In genomic region chr9:96491810-96492209, GRCm38 (mm10) we compare ENCODE assay signal across 10 mouse cellular contexts. TPM values are rescaled to one million over a fixed set of nuclear protein-coding genes. Genes with fewer than 3 reads are reported as not detected.
A peak's percentile ranks its signal among the peaks of the same experiment; 100 is the strongest.
DNase-seq lines count a peak whose midpoint lies in the region; ATAC-seq and TF ChIP-seq lines count a peak whose summit lies in the region.
"Had no signal": no experiment of that assay in that cellular context is flagged by ENCODE, and none has a peak within 500 bp of the region (broad histone marks: within the 10 kb centered on the region; RNA-seq: fewer than 3 reads in every experiment).

No protein-coding gene starts in this region.

- no peaks in the 10 kb centered on the region for H3K4me1 ChIP-seq in cerebellum, adult 2 months (ENCODE audit: control insufficient read depth, insufficient read depth, low read length)
- no peaks in the 10 kb centered on the region for H3K4me1 ChIP-seq in midbrain, embryonic 12.5 days
- H3K4me1 ChIP-seq in midbrain, embryonic 13.5 days (replicated peaks): no peaks in the 10 kb centered on the region

- no peak for ATAC-seq in midbrain, embryonic 12.5 days (ENCODE audit: low FRiP score, low read depth)
- no peak for ATAC-seq in midbrain, embryonic 13.5 days
- ATAC-seq in megakaryocyte, adult 5-6 weeks (ENCODE audit: poor library complexity, severe bottlenecking): peak; percentile 86

- TF ChIP-seq POLR2A in cerebellum, adult 2 months (IDR thresholded peaks at IDR 0.05; ENCODE audit: borderline replicate concordance, insufficient read depth, low read length): no peak

- peak overlapping the region; percentile 43 for H3K4me3 ChIP-seq in cerebellum, adult 2 months (replicated peaks; ENCODE audit: insufficient read depth, low read depth, low read length)
- H3K4me3 ChIP-seq in midbrain, embryonic 12.5 days: no peak overlapping the region
- H3K4me3 ChIP-seq in midbrain, embryonic 13.5 days (replicated peaks): no peak overlapping the region

- peak; percentile 66 for TF ChIP-seq CTCF in cerebellum, adult 2 months (IDR thresholded peaks at IDR 0.05; ENCODE audit: borderline replicate concordance, insufficient read depth, low read depth, low read length)

- peak; percentile 11 to 36 for DNase-seq in cerebellum, adult 2 months
- DNase-seq in cerebellum, adult 11 months: no peak
- DNase-seq in c-Kit-positive CD71-positive TER-119-positive erythroid progenitor cells, embryonic 14.5 days (ENCODE audit: low spot score): peak; percentile 49
- DNase-seq in heart, postnatal 36 days: peak; percentile 39 to 70
- DNase-seq in thymus, postnatal 0 days (ENCODE audit: low spot score): peak; percentile 62

- no peak overlapping the region for H3K27ac ChIP-seq in cerebellum, adult 2 months (ENCODE audit: insufficient read depth, low read length)
- no peak overlapping the region for H3K27ac ChIP-seq in midbrain, embryonic 12.5 days (replicated peaks)
- no peak overlapping the region for H3K27ac ChIP-seq in midbrain, embryonic 13.5 days

- intact Hi-C loops in heart, postnatal 36 days (cut with DNase I): loop anchor here (1.0 to 2.0 kb wide), 2 partner anchors 142 to 207 kb away; no protein-coding TSS in a partner anchor

- 33% methylated on average over 12 of the region's 12 CpGs for WGBS in cerebellum, adult 2 months
- WGBS in midbrain, embryonic 12.5 days: 38% methylated on average over 12 of the region's 12 CpGs
- 39% methylated on average over 12 of the region's 12 CpGs for WGBS in midbrain, embryonic 13.5 days

- H3K36me3 ChIP-seq in midbrain, embryonic 12.5 days: no peaks in the 10 kb centered on the region
- no peaks in the 10 kb centered on the region for H3K36me3 ChIP-seq in midbrain, embryonic 13.5 days

- H3K27me3 ChIP-seq in cerebellum, adult 2 months (ENCODE audit: control insufficient read depth, insufficient read depth, low read length): no peaks in the 10 kb centered on the region
- H3K27me3 ChIP-seq in midbrain, embryonic 12.5 days: no peaks in the 10 kb centered on the region
- no peaks in the 10 kb centered on the region for H3K27me3 ChIP-seq in midbrain, embryonic 13.5 days

- no peak overlapping the region for H3K9ac ChIP-seq in midbrain, embryonic 12.5 days (replicated peaks)
- no peak overlapping the region for H3K9ac ChIP-seq in midbrain, embryonic 13.5 days (replicated peaks)

- H3K4me2 ChIP-seq in midbrain, embryonic 12.5 days (replicated peaks): 0 out of 2 replicates have a peak overlapping the region, but pooled peaks have one; percentile 12
- no peak overlapping the region for H3K4me2 ChIP-seq in midbrain, embryonic 13.5 days (replicated peaks)

- H3K9me3 ChIP-seq in midbrain, embryonic 12.5 days: no peaks in the 10 kb centered on the region
- no peaks in the 10 kb centered on the region for H3K9me3 ChIP-seq in midbrain, embryonic 13.5 days

RNA-seq across cellular contexts. Expression of gene Rnf7, which starts 13.3 kb away (rescaled TPM):
- polyA plus RNA-seq in cerebellum, adult 2 months (2012; rRNA removed): 326 and 346 TPM in 2 replicates
- 237 and 242 TPM in 2 replicates for polyA plus RNA-seq in midbrain, embryonic 12.5 days (2016; fragmentation: Nextera tagmentation; extraction: Ambion mirVana)
- 239 and 266 TPM in 2 replicates for polyA plus RNA-seq in midbrain, embryonic 13.5 days (2015; fragmentation: Nextera tagmentation; extraction: Ambion mirVana)
- 10 to 100 TPM; 71.1 to 74.7 TPM for total RNA-seq in heart, postnatal 36 days (2021)
- 88.1 and 98.8 TPM in 2 replicates for total RNA-seq in megakaryocyte, adult 5-6 weeks (2015)
- total RNA-seq in megakaryocyte, adult 5-6 weeks (2017): 34.4 and 35.8 TPM in 2 replicates
- 196 and 200 TPM in 2 replicates for polyA plus RNA-seq in thymus, postnatal 0 days (2015; fragmentation: Nextera tagmentation; extraction: Ambion mirVana)

RNA-seq across cellular contexts. Expression of gene Gm28729, which starts 33.3 kb away (rescaled TPM):
- polyA plus RNA-seq in cerebellum, adult 2 months (2012; rRNA removed): 0.21 and 0.35 TPM in 2 replicates
- polyA plus RNA-seq in midbrain, embryonic 12.5 days (2016; fragmentation: Nextera tagmentation; extraction: Ambion mirVana): not detected in 2 replicates
- 0.10 TPM in 1 of 2 replicates, not detected in the other for polyA plus RNA-seq in midbrain, embryonic 13.5 days (2015; fragmentation: Nextera tagmentation; extraction: Ambion mirVana)
- not detected for total RNA-seq in heart, postnatal 36 days (2021)
- 0.42 TPM in 1 of 2 replicates, not detected in the other for total RNA-seq in megakaryocyte, adult 5-6 weeks (2015)
- total RNA-seq in megakaryocyte, adult 5-6 weeks (2017): 0.20 TPM in 1 of 2 replicates, not detected in the other
- polyA plus RNA-seq in thymus, postnatal 0 days (2015; fragmentation: Nextera tagmentation; extraction: Ambion mirVana): 0.17 TPM in 1 of 2 replicates, not detected in the other
- polyA plus RNA-seq: C2C12; stomach, embryonic 14.5 days had no signal
